Mouse (Mus musculus): ENCODE data around the gene Bcas3. TPM values are rescaled to one million over a fixed set of nuclear protein-coding genes. Genes with fewer than 3 reads are reported as not detected.
A peak's percentile ranks its signal among the peaks of the same experiment; 100 is the strongest.

The Bcas3 gene
- polyA plus RNA-seq, 1 experiment from 2014 or later, result 31.5 TPM

DNA sequence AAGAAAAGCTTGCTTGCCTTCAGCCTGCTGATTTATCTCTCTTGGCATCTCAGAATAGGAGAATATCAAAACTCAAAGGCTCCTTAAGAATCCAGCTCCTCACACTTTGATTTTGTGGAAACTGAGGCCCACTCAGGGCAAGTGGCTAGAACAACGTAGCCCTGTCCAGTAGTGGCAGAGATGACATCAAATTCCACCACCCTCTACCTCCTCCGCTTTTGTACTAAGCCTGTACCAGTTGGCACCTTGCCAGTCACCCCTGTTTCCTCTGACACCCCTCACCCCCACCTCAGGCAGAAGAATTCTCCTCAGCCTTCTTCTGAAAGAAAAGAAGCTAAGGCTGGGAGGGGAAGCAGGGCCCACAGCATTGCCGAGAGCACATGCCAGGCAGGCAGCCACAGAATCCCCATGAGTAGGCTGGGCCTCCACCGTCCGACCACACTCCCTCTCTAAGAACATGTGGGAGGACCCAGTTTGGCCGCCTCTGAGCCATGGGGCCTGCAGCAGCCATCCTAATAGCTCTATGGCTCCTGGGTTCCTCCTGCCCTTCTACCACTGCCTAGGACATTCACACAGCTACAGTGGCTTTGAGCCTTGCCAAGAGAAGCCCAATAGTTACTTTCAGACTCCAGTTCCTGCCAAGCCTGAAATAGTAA, 407.6 kb downstream of the Bcas3 start:
- Histone ChIP-seq H3K4me2 (ENCODE audit: low read length) (no peak overlapping the region), H3K27ac (peak overlapping the region; percentile 51; the same call in 1 of the 2 replicates), H3K36me3 (ENCODE audit: insufficient read depth, low read length) (no peaks in the 10 kb centered on the region), H3K4me3 (replicated peaks; ENCODE audit: low read depth, low read length) (no peak overlapping the region), H3K4me1 (replicated peaks; ENCODE audit: insufficient read depth, low read length) (peaks cover 20% of the 10 kb centered on the region; the same call in 1 of the 2 replicates), H3K9ac (ENCODE audit: low read depth, low read length) (no peak overlapping the region), H3K9me3 (replicated peaks; ENCODE audit: low read length) (no peaks in the 10 kb centered on the region), H3K27me3 (ENCODE audit: insufficient read depth, low read length) (no peaks in the 10 kb centered on the region)
- 25% methylated on average over 6 of the region's 6 CpGs for WGBS
- no peak for TF ChIP-seq CTCF (IDR thresholded peaks at IDR 0.05; ENCODE audit: low read depth)
- ATAC-seq (replicated peaks; ENCODE audit: low FRiP score, low read depth) (peak; percentile 69; the same call in 1 of the 2 replicates), DNase-seq (ENCODE audit: low spot score) (peak; percentile 79)

DNA sequence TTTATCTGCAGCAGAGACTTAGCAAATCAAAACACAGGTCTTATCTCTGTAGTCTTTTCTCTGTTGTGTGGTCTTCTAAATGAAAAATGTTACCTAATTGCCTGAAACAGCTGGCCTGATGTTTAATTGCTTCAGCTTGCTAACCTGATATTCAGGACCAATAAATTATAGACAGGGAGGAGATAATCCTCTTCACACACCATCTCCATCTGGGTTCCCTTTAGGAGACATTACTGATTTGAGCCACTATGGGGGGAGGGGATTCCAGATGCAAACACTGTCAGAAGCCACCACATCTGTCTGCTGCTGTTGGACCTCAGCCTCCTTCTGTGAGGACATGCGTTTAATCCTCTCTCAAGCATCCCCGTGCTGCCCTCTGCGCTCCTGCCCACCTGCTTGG, 408.2 kb downstream of the Bcas3 start:
- Histone ChIP-seq H3K9ac (ENCODE audit: low read depth, low read length) (no peak overlapping the region), H3K9me3 (replicated peaks; ENCODE audit: low read length) (no peaks in the 10 kb centered on the region), H3K27me3 (ENCODE audit: insufficient read depth, low read length) (no peaks in the 10 kb centered on the region), H3K4me2 (ENCODE audit: low read length) (no peak overlapping the region), H3K36me3 (ENCODE audit: insufficient read depth, low read length) (no peaks in the 10 kb centered on the region), H3K27ac (peak overlapping the region; percentile 51; the same call in 1 of the 2 replicates), H3K4me1 (replicated peaks; ENCODE audit: insufficient read depth, low read length) (peaks cover 26% of the 10 kb centered on the region; the same call in 1 of the 2 replicates), H3K4me3 (replicated peaks; ENCODE audit: low read depth, low read length) (no peak overlapping the region)
- no peak for TF ChIP-seq CTCF (IDR thresholded peaks at IDR 0.05; ENCODE audit: low read depth)
- ATAC-seq (replicated peaks; ENCODE audit: low FRiP score, low read depth) (no peak), DNase-seq (ENCODE audit: low spot score) (no peak)
- 76% methylated on average over 3 of the region's 3 CpGs for WGBS

DNA sequence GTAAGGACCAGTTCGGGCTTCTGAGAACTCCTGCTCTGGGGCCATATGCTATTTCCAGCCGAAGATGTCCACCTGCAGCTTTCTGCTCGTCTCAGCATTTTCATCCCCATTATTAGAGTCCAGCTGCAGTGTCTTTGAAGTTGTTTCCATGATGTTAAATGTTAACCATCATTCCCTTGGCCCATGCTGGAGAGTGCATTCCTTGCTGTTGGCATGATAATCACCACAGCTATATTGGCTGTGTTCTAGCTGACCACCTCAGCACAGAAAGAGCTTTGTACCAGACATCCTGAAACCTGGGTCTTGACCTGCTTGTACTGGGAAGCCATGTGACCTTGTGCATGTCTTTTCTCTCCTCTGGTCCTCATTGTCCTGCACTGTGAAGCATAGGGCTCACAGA, 410.7 kb downstream of the Bcas3 start:
- DNase-seq (ENCODE audit: low spot score), result no peak

DNA sequence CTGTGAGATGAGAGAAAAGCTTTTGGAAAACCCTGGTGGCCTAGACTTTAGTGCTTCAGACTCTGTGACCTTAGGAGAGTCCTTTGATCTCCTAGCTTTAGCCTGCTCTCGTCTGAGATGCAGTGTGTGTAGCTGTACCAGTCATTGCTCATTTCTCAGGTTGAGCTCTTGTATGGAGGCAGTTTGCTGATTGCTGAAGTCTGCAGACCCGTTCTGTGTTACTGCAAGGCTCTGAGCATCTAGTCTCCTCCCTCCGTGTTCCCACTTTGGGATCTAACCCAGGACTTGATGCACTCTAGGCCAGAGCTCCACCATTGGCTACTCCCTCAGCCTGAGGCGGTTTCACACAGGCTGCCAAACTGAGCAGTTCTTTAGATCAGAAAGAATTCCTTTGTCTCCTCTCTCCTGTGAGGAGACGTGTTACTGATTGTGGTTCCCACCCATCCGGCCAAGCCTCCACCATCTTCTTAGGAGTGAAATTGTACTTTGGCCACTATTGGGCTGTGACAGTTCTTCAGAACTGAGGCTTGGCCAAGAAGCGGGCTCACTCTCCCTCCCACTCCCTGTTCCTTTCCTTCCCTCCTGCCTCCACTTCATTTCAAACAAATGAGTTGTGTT, 413.2 kb downstream of the Bcas3 start:
- H3K27me3 ChIP-seq (ENCODE audit: insufficient read depth, low read length), result no peaks in the 10 kb centered on the region
- H3K9ac ChIP-seq (ENCODE audit: low read depth, low read length), result no peak overlapping the region
- no peak overlapping the region for H3K4me2 ChIP-seq (ENCODE audit: low read length)
- no peak overlapping the region for H3K4me3 ChIP-seq (replicated peaks; ENCODE audit: low read depth, low read length)
- H3K27ac ChIP-seq, result peak overlapping the region; percentile 19; the same call in 1 of the 2 replicates
- no peaks in the 10 kb centered on the region for H3K36me3 ChIP-seq (ENCODE audit: insufficient read depth, low read length)
- WGBS, result 29% methylated on average over 7 of the region's 7 CpGs
- DNase-seq (ENCODE audit: low spot score) (peak; percentile 64), ATAC-seq (replicated peaks; ENCODE audit: low FRiP score, low read depth) (no peak)
- no peak for TF ChIP-seq CTCF (IDR thresholded peaks at IDR 0.05; ENCODE audit: low read depth)
- H3K4me1 ChIP-seq (replicated peaks; ENCODE audit: insufficient read depth, low read length), result peaks cover 20% of the 10 kb centered on the region; the same call in 1 of the 2 replicates
- H3K9me3 ChIP-seq (replicated peaks; ENCODE audit: low read length), result no peaks in the 10 kb centered on the region

More for the DNA sequence above, 410.7 kb downstream of the Bcas3 start:
- no peak overlapping the region for H3K4me2 ChIP-seq (ENCODE audit: low read length)
- peak; percentile 43; the same call in 1 of the 2 replicates for ATAC-seq (replicated peaks; ENCODE audit: low FRiP score, low read depth)
- no peaks in the 10 kb centered on the region for H3K36me3 ChIP-seq (ENCODE audit: insufficient read depth, low read length)
- no peak for TF ChIP-seq CTCF (IDR thresholded peaks at IDR 0.05; ENCODE audit: low read depth)
- no peaks in the 10 kb centered on the region for H3K9me3 ChIP-seq (replicated peaks; ENCODE audit: low read length)
- H3K27ac ChIP-seq, result peak overlapping the region; percentile 20; the same call in 1 of the 2 replicates
- peaks cover 33% of the 10 kb centered on the region; the same call in 1 of the 2 replicates for H3K4me1 ChIP-seq (replicated peaks; ENCODE audit: insufficient read depth, low read length)
- no peak overlapping the region for H3K9ac ChIP-seq (ENCODE audit: low read depth, low read length)
- no peaks in the 10 kb centered on the region for H3K27me3 ChIP-seq (ENCODE audit: insufficient read depth, low read length)
- no peak overlapping the region for H3K4me3 ChIP-seq (replicated peaks; ENCODE audit: low read depth, low read length)
- 51% methylated on average over 3 of the region's 3 CpGs for WGBS

DNA sequence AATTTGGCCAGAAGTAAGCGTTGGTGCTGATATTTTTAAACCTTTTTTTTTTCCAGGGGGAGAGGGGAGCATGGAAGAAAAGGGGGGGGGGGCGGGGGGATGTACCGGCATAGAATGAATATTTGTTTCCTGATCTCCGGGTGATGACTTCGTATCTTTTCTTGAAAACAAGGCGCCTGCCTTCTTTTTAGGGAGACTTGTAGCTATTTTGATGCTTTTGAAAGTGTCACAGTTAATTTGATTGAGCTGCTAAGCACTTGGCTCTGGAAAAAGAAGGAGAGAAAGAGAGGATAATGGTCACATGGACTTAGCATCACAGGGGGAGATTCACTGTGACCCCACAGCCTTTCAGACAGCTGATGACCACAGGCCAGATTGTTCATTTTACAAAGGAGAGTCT, 413.8 kb downstream of the Bcas3 start:
- H3K4me1 ChIP-seq (replicated peaks; ENCODE audit: insufficient read depth, low read length), result peaks cover 20% of the 10 kb centered on the region; the same call in 1 of the 2 replicates
- H3K4me2 ChIP-seq (ENCODE audit: low read length), result no peak overlapping the region
- H3K9ac ChIP-seq (ENCODE audit: low read depth, low read length), result no peak overlapping the region
- no peaks in the 10 kb centered on the region for H3K9me3 ChIP-seq (replicated peaks; ENCODE audit: low read length)
- WGBS, result 57% methylated on average over 6 of the region's 6 CpGs
- no peak overlapping the region for H3K27ac ChIP-seq
- H3K36me3 ChIP-seq (ENCODE audit: insufficient read depth, low read length), result no peaks in the 10 kb centered on the region
- no peak for TF ChIP-seq CTCF (IDR thresholded peaks at IDR 0.05; ENCODE audit: low read depth)
- ATAC-seq (replicated peaks; ENCODE audit: low FRiP score, low read depth) (no peak), DNase-seq (ENCODE audit: low spot score) (no peak)
- no peaks in the 10 kb centered on the region for H3K27me3 ChIP-seq (ENCODE audit: insufficient read depth, low read length)
- H3K4me3 ChIP-seq (replicated peaks; ENCODE audit: low read depth, low read length), result no peak overlapping the region

DNA sequence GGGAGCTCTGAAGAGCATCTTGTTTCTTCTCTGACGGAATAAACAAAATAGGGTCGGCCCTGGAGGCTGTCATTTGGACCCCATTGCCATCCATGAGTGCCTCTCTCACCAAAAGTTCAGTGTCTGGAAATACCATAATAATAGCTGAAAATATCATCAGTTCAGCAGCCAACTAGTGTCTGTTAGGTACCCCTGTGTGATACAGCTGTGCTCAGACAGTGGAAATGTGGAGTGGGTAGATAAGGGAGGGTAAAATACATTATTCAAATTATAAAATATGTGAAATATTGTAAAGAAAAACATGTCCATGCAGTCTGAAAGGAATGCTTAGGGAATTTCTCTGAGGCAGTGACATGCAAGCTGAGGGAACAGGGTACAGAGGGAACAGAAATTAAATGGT, 416.8 kb downstream of the Bcas3 start:
- Histone ChIP-seq H3K36me3 (ENCODE audit: insufficient read depth, low read length) (no peaks in the 10 kb centered on the region), H3K4me3 (replicated peaks; ENCODE audit: low read depth, low read length) (no peak overlapping the region), H3K27me3 (ENCODE audit: insufficient read depth, low read length) (no peaks in the 10 kb centered on the region), H3K4me2 (ENCODE audit: low read length) (no peak overlapping the region), H3K27ac (no peak overlapping the region), H3K9me3 (replicated peaks; ENCODE audit: low read length) (no peaks in the 10 kb centered on the region), H3K9ac (ENCODE audit: low read depth, low read length) (no peak overlapping the region), H3K4me1 (replicated peaks; ENCODE audit: insufficient read depth, low read length) (peaks cover 16% of the 10 kb centered on the region; the same call in 1 of the 2 replicates)
- DNase-seq (ENCODE audit: low spot score), result no peak
- 60% methylated on average over 2 of the region's 2 CpGs for WGBS
- TF ChIP-seq CTCF (IDR thresholded peaks at IDR 0.05; ENCODE audit: low read depth), result no peak
- no peak for ATAC-seq (replicated peaks; ENCODE audit: low FRiP score, low read depth)
